Mouse (Mus musculus) CH12.LX (cell line): ENCODE data around the gene Stat5b.

Experiments used
- BHLHE40 ChIP-seq: IDR thresholded peaks from 2 replicates; pipeline ENCODE4 v1.6.1; 2011; ENCODE audit warnings: mild to moderate bottlenecking, low read depth, low read length, improper control_type of control experiment
- CHD2 ChIP-seq: IDR thresholded peaks from 2 replicates; pipeline ENCODE4 v1.6.1; 2011; ENCODE audit warnings: low read length, improper control_type of control experiment
- CTCF ChIP-seq, 2 experiments: IDR thresholded peaks in 1 of 2; conservative IDR thresholded peaks in 1 of 2; 2 replicates each; pipeline ENCODE4 v1.5.1; 2011 to 2012; ENCODE audit warnings: low read depth in 2 of 2, low read length in 2 of 2, improper control_type of control experiment in 1 of 2, inconsistent platforms in 1 of 2, mild to moderate bottlenecking in 1 of 2, moderate library complexity in 1 of 2
- MAX ChIP-seq: IDR thresholded peaks from 2 replicates; pipeline ENCODE4 v1.6.1; 2011; ENCODE audit warnings: low read length, improper control_type of control experiment
- NELFE ChIP-seq: IDR thresholded peaks from 2 replicates; pipeline ENCODE4 v1.6.1; 2011; ENCODE audit warnings: low read depth, low read length, improper control_type of control experiment
- PAX5 ChIP-seq: IDR thresholded peaks from 2 replicates; pipeline ENCODE4 v1.6.1; 2012; ENCODE audit warnings: low read length, inconsistent platforms, mixed read lengths
- POLR2A ChIP-seq: IDR thresholded peaks from 2 replicates; pipeline ENCODE4 v1.6.1; 2011; ENCODE audit warnings: low read depth, mild to moderate bottlenecking, improper control_type of control experiment, low read length
- POLR2AphosphoS2 ChIP-seq: IDR thresholded peaks from 2 replicates; pipeline ENCODE4 v1.6.1; 2011; ENCODE audit warnings: low read depth, low read length, improper control_type of control experiment
- ZC3H11A ChIP-seq: IDR thresholded peaks from 2 replicates; pipeline ENCODE4 v1.6.1; 2012; ENCODE audit warnings: low read depth, mild to moderate bottlenecking, inconsistent platforms, low read length, improper control_type of control experiment
- ZMIZ1 ChIP-seq: IDR thresholded peaks from 2 replicates; pipeline ENCODE4 v1.6.1; 2012; ENCODE audit warnings: low read depth, mild to moderate bottlenecking, inconsistent platforms, low read length, improper control_type of control experiment

DNA sequence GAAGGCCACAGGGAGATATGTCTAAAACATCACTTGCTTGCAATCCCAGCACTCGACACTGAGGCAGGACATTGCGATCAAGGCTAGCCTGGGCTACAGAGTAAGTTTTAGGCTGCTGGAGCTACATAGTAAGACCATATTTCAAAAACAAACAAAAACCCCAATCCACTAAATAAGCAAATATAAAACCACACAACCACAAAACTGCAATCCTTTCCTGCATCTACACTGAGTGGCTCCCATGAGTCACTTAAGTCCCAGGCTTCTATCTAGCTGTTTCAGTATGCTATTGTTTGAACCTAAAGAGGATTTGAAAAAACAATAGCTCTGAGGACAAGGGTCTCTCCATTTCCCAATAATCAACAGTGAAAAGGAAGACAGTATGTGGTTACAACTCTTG is 55.1 kb downstream of the Stat5b start:
- TF ChIP-seq POLR2AphosphoS2 (no peak), CTCF (conservative IDR thresholded peaks at IDR 0.05 in 1 of 2, IDR thresholded peaks at IDR 0.05 in 1 of 2; ENCODE audit: low read depth in 2 of 2, low read length in 2 of 2) (no peak), POLR2A (no peak), BHLHE40 (no peak), MAX (no peak), NELFE (no peak), ZMIZ1 (no peak), PAX5 (no peak), ZC3H11A (no peak), CHD2 (no peak)
